In genomic region chr11:53698521-53698920, GRCm38 (mm10) we compare ENCODE assay signal across 32 mouse cellular contexts. TPM values are rescaled to one million over a fixed set of nuclear protein-coding genes. Genes with fewer than 3 reads are reported as not detected.
DNase-seq lines count a peak whose midpoint lies in the region; ATAC-seq and TF ChIP-seq lines count a peak whose summit lies in the region.
"Had no signal": no experiment of that assay in that cellular context is flagged by ENCODE, and none has a peak within 500 bp of the region (broad histone marks: within the 10 kb centered on the region; RNA-seq: fewer than 3 reads in every experiment).

No protein-coding gene starts in this region.

- WGBS in midbrain, postnatal 0 days, result 92% methylated on average over 2 of the region's 2 CpGs
- WGBS in midbrain, embryonic 14.5 days, result 91% methylated on average over 2 of the region's 2 CpGs

- no peak overlapping the region for H3K4me2 ChIP-seq in midbrain, postnatal 0 days (ENCODE audit: low read depth, low read length, poor library complexity, severe bottlenecking)
- no peak overlapping the region for H3K4me2 ChIP-seq in midbrain, embryonic 14.5 days (ENCODE audit: low read length)
- H3K4me2 ChIP-seq: embryonic facial prominence, embryonic 13.5 days; embryonic facial prominence, embryonic 15.5 days; forebrain, embryonic 12.5 days had no signal

- H3K27ac ChIP-seq in left cerebral cortex, adult 2 months, result no peak overlapping the region
- no peak overlapping the region for H3K27ac ChIP-seq in midbrain, postnatal 0 days (ENCODE audit: low read depth, low read length)
- H3K27ac ChIP-seq in midbrain, embryonic 14.5 days (replicated peaks; ENCODE audit: low read depth, low read length), result no peak overlapping the region
- H3K27ac ChIP-seq: embryonic facial prominence, embryonic 13.5 days; embryonic facial prominence, embryonic 15.5 days; forebrain, embryonic 10.5 days; forebrain, embryonic 12.5 days had no signal

- peak; percentile 3; the same call in 1 of the 2 replicates for TF ChIP-seq CTCF in left cerebral cortex, adult 2 months (IDR thresholded peaks at IDR 0.05)
- TF ChIP-seq CTCF in midbrain, postnatal 0 days (IDR thresholded peaks at IDR 0.05), result peak; percentile 29; the same call in 1 of the 2 replicates

- H3K9me3 ChIP-seq in midbrain, postnatal 0 days (ENCODE audit: low read length), result no peaks in the 10 kb centered on the region
- no peaks in the 10 kb centered on the region for H3K9me3 ChIP-seq in midbrain, embryonic 14.5 days (ENCODE audit: control insufficient read depth, low read length)
- H3K9me3 ChIP-seq: embryonic facial prominence, embryonic 13.5 days; embryonic facial prominence, embryonic 15.5 days; forebrain, embryonic 10.5 days; forebrain, embryonic 12.5 days; G1E had no signal

- DNase-seq in adrenal gland, postnatal 10 days, result peak; percentile 18
- no peak for DNase-seq in adrenal gland, postnatal 25 days
- DNase-seq in left cerebral cortex, adult 2 months (ENCODE audit: extremely low spot score in 1 of 2, low spot score in 2 of 2), result no peak
- DNase-seq in left cerebral cortex, postnatal 4 days, result no peak
- DNase-seq in midbrain, postnatal 0 days (ENCODE audit: low spot score), result no peak
- DNase-seq in midbrain, embryonic 14.5 days, result no peak
- DNase-seq: adrenal gland, adult 2 months; adrenal gland, postnatal 14 days; B cell, adult 2 months; cerebellum, adult 11 months; cerebellum, adult 18-20 months; cerebellum, adult 8-10 months; cerebellum, adult 9-11 months; cerebellum, postnatal 14 days; cerebellum, postnatal 36 days; embryo, embryonic 11 days had no signal

- no peak overlapping the region for H3K9ac ChIP-seq in midbrain, postnatal 0 days (replicated peaks; ENCODE audit: low read length, poor library complexity, severe bottlenecking)
- no peak overlapping the region for H3K9ac ChIP-seq in midbrain, embryonic 14.5 days (replicated peaks; ENCODE audit: low read length)
- H3K9ac ChIP-seq: embryonic facial prominence, embryonic 13.5 days; embryonic facial prominence, embryonic 15.5 days; forebrain, embryonic 12.5 days had no signal

- no peak overlapping the region for H3K4me3 ChIP-seq in left cerebral cortex, adult 2 months
- H3K4me3 ChIP-seq in midbrain, postnatal 0 days (ENCODE audit: low read depth, low read length), result no peak overlapping the region
- H3K4me3 ChIP-seq in midbrain, embryonic 14.5 days (replicated peaks; ENCODE audit: low read depth, low read length), result no peak overlapping the region
- H3K4me3 ChIP-seq: embryonic facial prominence, embryonic 13.5 days; embryonic facial prominence, embryonic 15.5 days; erythroblast, embryonic 14.5 days; forebrain, embryonic 10.5 days; forebrain, embryonic 12.5 days had no signal

- intact Hi-C loops in left cerebral cortex, adult 2 months (cut with DNase I), result no loop called here
- intact Hi-C loops in left cerebral cortex, postnatal 4 days (cut with DNase I), result no loop called here

- no peaks in the 10 kb centered on the region; the same call in 1 of the 2 replicates for H3K36me3 ChIP-seq in midbrain, postnatal 0 days (ENCODE audit: insufficient read depth, low read length)
- peaks cover 15% of the 10 kb centered on the region; the same call in 1 of the 2 replicates for H3K36me3 ChIP-seq in midbrain, embryonic 14.5 days (ENCODE audit: control insufficient read depth, insufficient read depth, low read length)

- no peaks in the 10 kb centered on the region for H3K4me1 ChIP-seq in midbrain, postnatal 0 days (ENCODE audit: insufficient read depth, low read length)
- no peaks in the 10 kb centered on the region for H3K4me1 ChIP-seq in midbrain, embryonic 14.5 days (ENCODE audit: control insufficient read depth, insufficient read depth, low read length)
- H3K4me1 ChIP-seq: embryonic facial prominence, embryonic 13.5 days; embryonic facial prominence, embryonic 15.5 days; forebrain, embryonic 10.5 days; forebrain, embryonic 12.5 days had no signal

- H3K27me3 ChIP-seq in midbrain, postnatal 0 days (ENCODE audit: insufficient read depth, low read length), result no peaks in the 10 kb centered on the region
- no peaks in the 10 kb centered on the region for H3K27me3 ChIP-seq in midbrain, embryonic 14.5 days (ENCODE audit: control insufficient read depth, insufficient read depth, low read length)
- H3K27me3 ChIP-seq: CH12.LX; embryonic facial prominence, embryonic 13.5 days; embryonic facial prominence, embryonic 15.5 days; forebrain, embryonic 12.5 days; Patski had no signal

- ATAC-seq in midbrain, postnatal 0 days (ENCODE audit: low FRiP score), result no peak
- ATAC-seq in midbrain, embryonic 14.5 days (ENCODE audit: low FRiP score, low TSS enrichment), result no peak
- ATAC-seq: activated CD4-positive, CD25-positive, alpha-beta regulatory T cell, adult 4 months; CD4-positive, CD25-positive, alpha-beta regulatory T cell, adult 4 months; forebrain, embryonic 14.5 days; forebrain, embryonic 16.5 days; Patski had no signal

RNA-seq across cellular contexts. Expression of gene Rad50, which starts 8.6 kb away (rescaled TPM):
- 10 to 100 TPM; 12.6 to 16.8 TPM for total RNA-seq in adrenal gland, postnatal 10 days (2021)
- 19.7 and 22.0 TPM in 2 replicates for total RNA-seq in adrenal gland, postnatal 25 days (2021)
- 10 to 100 TPM; 10.9 to 12.0 TPM for total RNA-seq in left cerebral cortex, adult 2 months (2021)
- 10 to 100 TPM; 10.1 to 11.3 TPM for total RNA-seq in left cerebral cortex, postnatal 4 days (2021)
- 5.2 and 5.8 TPM in 2 replicates for total RNA-seq in midbrain, postnatal 0 days (2014; rRNA removed)
- 8.9 and 10.0 TPM in 2 replicates for polyA plus RNA-seq in midbrain, postnatal 0 days (2015; fragmentation: Nextera tagmentation; extraction: Ambion mirVana)
- 9.1 and 11.2 TPM in 2 replicates for polyA plus RNA-seq in midbrain, embryonic 14.5 days (2014; fragmentation: Nextera tagmentation; extraction: Ambion mirVana)

RNA-seq across cellular contexts. Expression of gene Il5, which starts 22.1 kb away (rescaled TPM):
- total RNA-seq in adrenal gland, postnatal 10 days (2021), result not detected
- not detected in 2 replicates for total RNA-seq in adrenal gland, postnatal 25 days (2021)
- total RNA-seq in left cerebral cortex, adult 2 months (2021), result not detected
- not detected for total RNA-seq in left cerebral cortex, postnatal 4 days (2021)
- not detected in 2 replicates for total RNA-seq in midbrain, postnatal 0 days (2014; rRNA removed)
- polyA plus RNA-seq in midbrain, postnatal 0 days (2015; fragmentation: Nextera tagmentation; extraction: Ambion mirVana), result 0.15 and 0.30 TPM in 2 replicates
- not detected in 2 replicates for polyA plus RNA-seq in midbrain, embryonic 14.5 days (2014; fragmentation: Nextera tagmentation; extraction: Ambion mirVana)
- total RNA-seq: adrenal gland, adult 2 months; adrenal gland, postnatal 14 days; adrenal gland, postnatal 4 days; CH12.LX; common myeloid progenitor, adult 5-6 weeks had no signal
- polyA plus RNA-seq: brain, embryonic 14.5 days; CD4-positive, CD25-positive, alpha-beta regulatory T cell, adult 4 months; embryonic facial prominence, embryonic 11.5 days; embryonic facial prominence, embryonic 13.5 days; embryonic facial prominence, embryonic 15.5 days; erythroblast, embryonic 14.5 days; forebrain, embryonic 12.5 days; forebrain, embryonic 14.5 days; forebrain, embryonic 16.5 days; G1E; Patski had no signal
